21 mouse cellular contexts compared by ENCODE assay signal in genomic region chr8:70110451-70110850, GRCm38 (mm10). TPM values are rescaled to one million over a fixed set of nuclear protein-coding genes. Genes with fewer than 3 reads are reported as not detected.
"Had no signal": no experiment of that assay in that cellular context is flagged by ENCODE, and none has a peak within 500 bp of the region (broad histone marks: within the 10 kb centered on the region; RNA-seq: fewer than 3 reads in every experiment).

No protein-coding gene starts in this region.

- H3K9me3 ChIP-seq: liver, embryonic 13.5 days; liver, embryonic 15.5 days; lung, embryonic 15.5 days; megakaryocyte, embryonic 14.5 days; midbrain, embryonic 13.5 days; midbrain, embryonic 15.5 days; neural tube, embryonic 12.5 days had no signal

- H3K4me3 ChIP-seq: liver, embryonic 13.5 days; liver, embryonic 15.5 days; lung, embryonic 15.5 days; megakaryocyte, embryonic 14.5 days; midbrain, embryonic 13.5 days; midbrain, embryonic 15.5 days; neural tube, embryonic 12.5 days had no signal

- H3K36me3 ChIP-seq: liver, embryonic 13.5 days; liver, embryonic 15.5 days; lung, embryonic 15.5 days had no signal

- ATAC-seq: liver, postnatal 0 days; lung, postnatal 0 days; midbrain, embryonic 13.5 days; midbrain, embryonic 15.5 days had no signal

- H3K9ac ChIP-seq: liver, embryonic 13.5 days; liver, embryonic 15.5 days; liver, postnatal 0 days; lung, embryonic 15.5 days; midbrain, embryonic 13.5 days; midbrain, embryonic 15.5 days; neural tube, embryonic 12.5 days had no signal

- H3K4me1 ChIP-seq: liver, embryonic 13.5 days; liver, embryonic 15.5 days; lung, embryonic 15.5 days had no signal

- H3K27ac ChIP-seq: liver, embryonic 13.5 days; liver, embryonic 15.5 days; lung, embryonic 15.5 days; macrophage; midbrain, embryonic 13.5 days; midbrain, embryonic 15.5 days; neural tube, embryonic 12.5 days had no signal

- H3K4me2 ChIP-seq: liver, embryonic 13.5 days; liver, embryonic 15.5 days; lung, embryonic 15.5 days; midbrain, embryonic 11.5 days; midbrain, embryonic 13.5 days; midbrain, embryonic 15.5 days; neural tube, embryonic 12.5 days had no signal

- DNase-seq: liver, embryonic 13.5 days; liver, postnatal 0 days; lung, adult 2 months; lung, postnatal 36 days; right cerebral cortex, postnatal 14 days; thymus, adult 18-20 months; thymus, postnatal 14 days; thymus, postnatal 36 days had no signal

RNA-seq across cellular contexts. Expression of gene Ncan, which starts 10.2 kb away (rescaled TPM):
- total RNA-seq: megakaryocyte progenitor cell, adult 5-6 weeks; monocyte, adult 5-6 weeks; neutrophil, adult 5-6 weeks had no signal
- polyA plus RNA-seq: liver, postnatal 0 days; macrophage had no signal

RNA-seq across cellular contexts. Expression of gene Hapln4, which starts 27.2 kb away (rescaled TPM):
- total RNA-seq: megakaryocyte progenitor cell, adult 5-6 weeks; monocyte, adult 5-6 weeks; neutrophil, adult 5-6 weeks had no signal
- polyA plus RNA-seq: lung, embryonic 15.5 days; lung, postnatal 0 days; stomach, embryonic 14.5 days had no signal
